Mouse (Mus musculus) left cerebral cortex, adult 11 months (tissue): Measurements from ENCODE around the gene Eif3k.
A peak's percentile ranks its signal among the peaks of the same experiment; 100 is the strongest.

Source experiments
- DNase-seq: peaks from one replicate; pipeline ENCODE4 v3.0.0; 2022; ENCODE audit warnings: low spot score

The Eif3k gene

DNA sequence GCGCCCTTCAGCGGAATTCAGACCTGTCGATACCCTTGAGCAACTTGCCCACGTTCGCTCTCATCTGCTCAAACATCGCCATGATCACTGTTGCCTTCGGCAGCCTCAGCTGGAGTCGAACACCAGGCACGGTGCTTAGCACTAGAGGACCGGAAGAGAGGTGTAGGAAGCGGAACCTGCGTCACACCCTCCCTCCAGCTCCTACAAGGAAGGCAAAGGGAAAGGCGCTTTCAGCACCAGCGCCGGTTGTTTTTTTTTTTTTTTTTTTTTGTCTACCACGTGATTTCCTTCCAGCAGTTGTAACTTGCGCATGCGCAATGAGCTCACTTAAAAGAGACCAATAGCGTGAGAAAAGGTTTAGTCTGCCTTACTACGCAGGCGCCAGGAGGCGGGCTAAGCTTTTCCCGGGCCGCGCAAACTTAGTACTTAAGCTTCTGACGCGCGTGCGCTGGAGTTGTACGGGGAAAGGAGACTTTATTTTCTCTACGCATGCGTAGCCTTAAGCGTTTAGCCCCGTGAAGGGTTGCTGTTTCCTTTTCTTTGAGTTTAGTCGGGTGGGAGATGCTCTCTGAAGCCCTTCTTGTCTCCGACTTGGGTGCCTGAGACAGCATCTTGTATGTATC, at the start of gene Eif3k, which contains the start of gene Map4k1:
Gene Eif3k, minus strand, starts transcription at position 214 of the 623 bp plus-strand sequence.
Gene Map4k1, plus strand, starts transcription at position 400 of the 623 bp plus-strand sequence.
- peak; percentile 98 for DNase-seq

DNA sequence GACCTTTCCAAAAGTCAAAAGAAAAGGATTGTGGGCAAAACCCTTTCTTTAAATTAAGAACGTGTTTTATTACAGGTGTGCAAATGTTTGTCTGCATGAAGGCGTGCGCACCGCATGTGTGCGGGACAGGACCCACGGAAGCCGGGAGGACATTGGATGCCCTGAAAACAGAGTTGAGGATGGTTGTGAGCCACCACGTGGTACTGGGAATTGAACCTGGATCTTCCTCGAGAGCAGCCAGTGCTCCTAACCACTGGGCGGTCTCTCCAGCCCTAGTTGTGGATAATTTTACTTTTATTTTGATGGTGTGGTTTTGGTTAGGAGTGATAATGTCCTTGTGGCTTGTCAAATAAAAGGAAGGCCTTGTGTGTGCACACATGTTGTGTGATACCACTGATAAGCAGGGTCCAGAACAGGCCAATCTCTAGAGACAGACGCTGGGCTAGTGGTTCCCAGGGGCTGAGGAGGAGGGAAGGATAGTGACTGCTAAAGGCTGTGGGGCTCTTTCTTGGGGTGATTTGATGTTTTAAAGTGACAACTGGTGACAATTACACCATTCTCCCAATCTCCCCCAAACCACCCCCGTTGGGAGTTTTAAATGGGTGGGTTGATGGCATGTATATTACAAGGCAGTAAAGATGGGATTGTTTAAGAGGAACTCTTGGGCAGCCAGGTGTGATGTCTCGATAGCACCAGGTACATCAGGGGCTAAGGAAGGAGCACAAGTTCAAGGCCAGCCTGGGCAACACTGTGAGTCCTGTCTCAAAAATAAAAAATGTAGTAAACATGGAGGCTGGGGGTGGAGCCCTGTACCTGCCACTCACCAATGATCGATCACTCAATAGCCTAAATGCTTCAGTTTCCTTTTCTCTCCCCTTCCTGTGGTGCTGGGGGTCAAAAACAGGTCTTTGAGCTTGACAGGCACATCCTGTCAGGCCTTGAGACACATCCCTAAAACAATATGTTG, 48.3 kb upstream of the Eif3k start:
- DNase-seq, result no peak

DNA sequence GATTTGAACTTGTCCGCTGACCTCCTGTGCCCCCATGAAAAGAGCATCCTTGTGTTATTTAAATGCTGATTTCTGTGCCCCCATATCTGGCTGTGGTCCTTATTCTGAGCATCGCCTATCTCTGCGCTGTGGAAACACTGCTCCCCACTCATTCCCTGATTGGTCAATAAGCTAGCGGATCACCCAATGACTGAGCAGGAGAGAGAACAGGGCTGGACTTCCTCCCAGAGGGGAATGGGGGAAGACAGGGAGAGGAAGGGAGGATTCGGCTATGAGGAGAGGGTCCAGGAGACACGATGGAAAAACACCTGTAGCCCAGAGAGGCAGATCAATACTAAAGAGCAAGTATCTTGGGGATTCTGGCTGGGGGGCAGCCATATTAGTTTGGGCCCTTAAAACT, 47.1 kb upstream of the Eif3k start:
- no peak for DNase-seq

DNA sequence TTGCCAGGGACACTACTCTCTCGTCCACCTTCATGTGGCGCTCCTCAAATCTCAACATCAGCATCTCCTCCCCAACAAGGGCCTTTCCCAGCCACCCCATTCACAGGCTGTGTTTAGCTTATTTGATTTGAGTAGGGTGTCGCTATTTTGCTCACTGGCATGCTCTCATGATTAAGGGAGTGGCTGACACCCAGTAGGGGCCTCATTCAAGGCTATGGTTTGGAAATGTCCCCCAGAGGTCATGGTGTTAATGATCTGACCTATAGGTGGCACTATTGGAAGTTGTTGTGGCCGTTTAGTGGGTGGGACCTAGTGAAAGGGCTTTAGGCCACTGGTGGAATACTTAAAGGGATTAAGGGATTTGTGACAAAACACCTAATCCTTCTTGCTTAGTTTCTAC, 45.1 kb upstream of the Eif3k start:
- no peak for DNase-seq

DNA sequence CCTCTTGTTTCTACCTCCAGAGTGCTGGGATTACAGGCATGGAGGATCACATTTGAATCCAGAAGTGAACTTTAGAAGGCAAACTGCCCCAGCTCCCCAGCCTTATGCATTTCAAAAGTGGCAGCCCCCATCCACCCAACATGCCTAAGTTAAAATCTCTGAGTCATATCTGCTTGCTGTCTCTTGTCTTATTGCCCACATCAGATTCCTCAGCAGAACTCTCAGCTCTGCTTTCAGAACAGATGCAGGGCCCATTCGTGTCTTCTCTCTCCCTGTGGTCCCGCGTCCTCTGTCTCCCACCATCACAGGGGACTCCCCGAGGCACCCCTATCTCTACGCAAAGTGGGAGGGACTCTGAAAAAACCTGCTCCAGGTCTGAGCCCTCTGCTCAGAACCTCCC, 44.5 kb upstream of the Eif3k start:
- no peak for DNase-seq

DNA sequence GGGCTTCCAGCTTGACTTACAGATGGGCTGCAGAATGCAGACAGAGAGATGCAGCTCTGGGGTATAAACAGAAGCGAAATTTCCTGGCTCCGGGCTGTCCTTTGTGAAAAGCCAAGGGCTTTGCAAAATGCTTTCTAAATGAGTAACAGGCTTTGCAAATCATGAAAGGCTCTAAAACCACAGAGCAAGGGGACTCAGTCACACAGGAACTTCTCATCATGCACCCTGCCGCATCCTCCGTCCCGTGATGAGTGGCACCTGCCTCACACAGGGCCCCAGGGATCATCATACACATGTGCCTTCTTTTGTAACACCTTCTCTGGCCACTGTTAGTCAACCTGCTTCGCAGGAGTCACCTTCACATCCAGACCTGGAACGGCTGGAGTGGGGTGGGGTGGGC, 43.9 kb upstream of the Eif3k start:
- no peak for DNase-seq

DNA sequence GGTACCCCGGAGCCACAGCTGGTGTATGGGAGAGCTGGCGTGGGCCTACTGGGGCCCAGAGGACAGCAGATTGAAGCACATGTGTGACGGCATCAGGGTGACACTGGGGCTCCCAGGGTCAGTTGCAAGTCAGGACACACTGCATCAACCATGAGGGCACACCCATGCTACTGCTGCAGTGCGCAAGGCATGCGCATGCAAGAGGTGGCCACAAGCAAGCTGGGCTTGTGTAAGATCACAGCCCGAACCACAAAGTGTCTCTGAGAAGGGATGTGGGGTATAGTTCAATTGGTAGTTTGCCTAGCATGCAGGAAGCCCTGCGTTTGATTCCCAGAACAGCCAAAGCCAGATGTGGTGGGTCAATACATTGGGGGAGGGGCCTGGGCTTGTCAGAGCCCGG, 41.9 kb upstream of the Eif3k start:
- DNase-seq, result no peak

DNA sequence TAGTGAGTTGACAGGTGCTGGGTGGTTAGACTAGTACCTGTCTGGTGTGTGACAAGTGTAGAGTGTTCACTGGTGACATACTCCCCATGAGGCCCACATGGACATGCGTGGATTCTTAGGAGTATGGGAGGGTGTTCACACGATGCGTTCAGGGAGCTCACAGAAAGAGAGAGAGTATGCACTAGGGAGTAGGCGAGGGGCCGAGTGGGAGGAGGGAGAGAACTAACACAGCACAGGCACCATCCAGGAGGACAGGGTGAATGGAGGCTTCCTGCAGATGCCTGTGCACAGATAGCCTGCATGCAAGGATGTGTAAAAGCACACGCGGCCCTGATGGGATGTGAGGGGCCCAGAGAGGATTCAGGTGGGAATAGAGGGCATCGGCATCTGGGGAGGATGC, 40.8 kb upstream of the Eif3k start:
- no peak for DNase-seq

DNA sequence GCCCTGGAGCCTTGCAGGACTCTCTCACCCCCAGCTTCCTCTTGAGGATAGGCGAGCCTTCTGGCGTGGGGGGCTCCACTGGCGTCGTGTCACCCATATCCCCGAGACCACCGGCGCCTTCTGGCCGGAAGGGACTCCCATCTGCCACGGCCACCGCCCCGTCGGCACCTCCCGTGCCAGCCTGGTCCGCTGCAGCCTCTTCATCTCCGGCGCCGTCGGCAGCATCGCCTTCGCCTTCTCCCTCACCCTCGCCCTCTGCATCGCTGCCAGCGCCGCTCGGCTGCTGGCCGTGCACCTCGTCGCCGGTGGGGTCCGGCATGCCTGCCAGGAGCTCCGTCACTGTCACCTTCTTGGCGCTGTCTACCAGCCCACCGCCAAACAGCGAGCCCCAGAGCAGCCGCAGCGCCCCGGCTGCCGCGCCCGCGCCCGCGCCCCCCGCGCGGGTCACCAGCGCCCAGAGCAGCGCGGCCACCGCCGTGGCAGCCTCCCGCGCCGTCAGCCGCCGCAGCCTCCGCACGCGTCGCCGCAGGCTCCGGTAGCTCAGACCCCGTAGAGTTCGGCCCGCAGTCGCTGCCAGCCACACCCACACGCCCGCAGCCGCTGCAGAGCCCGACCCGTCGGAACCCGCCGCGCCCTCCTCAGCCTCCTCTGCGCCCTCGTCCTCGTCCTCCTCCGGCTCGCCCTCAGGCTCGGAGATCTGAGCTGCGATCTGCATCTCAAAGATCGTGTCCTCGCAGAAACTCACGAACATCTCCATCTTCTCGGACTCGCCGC, 38.0 kb upstream of the Eif3k start:
- no peak for DNase-seq

DNA sequence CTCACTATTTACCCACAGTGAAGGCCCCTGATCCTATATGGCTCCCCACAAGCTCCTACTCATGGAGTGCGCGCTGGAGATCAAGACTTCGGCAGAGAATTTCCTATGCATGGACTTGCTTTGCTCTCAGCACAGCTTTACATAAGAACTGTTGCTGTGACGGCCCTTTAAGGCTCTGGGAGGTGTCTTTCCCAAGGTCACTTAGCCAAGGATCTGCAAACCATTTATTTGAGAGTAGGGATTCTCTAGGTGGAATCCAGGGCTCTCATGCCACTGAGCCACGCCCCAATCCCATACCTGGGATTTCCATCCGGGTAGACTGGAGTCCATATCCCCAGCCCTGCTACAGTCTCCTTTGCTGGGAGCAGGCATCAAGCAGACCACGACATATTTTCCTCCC, 35.6 kb upstream of the Eif3k start:
- no peak for DNase-seq

DNA sequence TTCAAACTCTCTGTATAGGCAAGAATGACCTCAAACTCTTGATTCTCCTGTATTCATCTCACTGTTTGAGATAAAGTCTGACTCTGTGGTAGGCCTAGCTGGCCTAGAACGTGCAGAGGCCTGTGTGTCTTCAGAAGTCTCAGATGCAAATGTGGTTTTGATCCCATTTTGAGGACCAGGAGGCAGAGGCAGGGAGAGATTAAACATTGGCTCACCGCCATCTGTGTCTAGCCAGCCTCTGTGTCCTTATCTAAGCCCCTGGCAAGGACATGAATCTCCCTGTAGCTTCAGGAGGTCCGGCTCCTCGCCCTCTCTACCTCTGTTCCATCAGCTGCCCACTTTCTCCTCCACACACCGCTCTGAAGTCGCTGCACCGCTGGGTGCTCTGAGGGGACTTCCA, 34.8 kb upstream of the Eif3k start:
- DNase-seq, result no peak

DNA sequence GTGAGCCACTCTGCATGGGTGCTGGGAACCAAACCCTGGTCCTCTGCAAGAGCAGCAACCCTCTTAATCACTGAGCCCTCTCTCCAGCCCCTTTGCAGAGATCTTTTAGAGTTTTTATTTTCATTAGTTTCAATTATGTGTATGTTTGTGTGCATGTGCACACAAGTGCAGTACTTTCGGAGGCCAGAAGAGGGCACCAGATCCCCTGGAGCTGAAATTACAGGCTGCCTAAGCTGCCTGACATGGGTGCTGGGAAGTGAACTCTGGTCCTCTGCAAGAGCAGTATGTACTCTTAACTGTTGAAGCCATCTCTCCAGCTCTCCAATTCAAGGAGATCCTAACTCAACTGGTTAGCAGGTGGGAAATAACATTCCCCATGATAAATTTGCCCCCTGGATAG, 33.3 kb upstream of the Eif3k start:
- DNase-seq, result no peak

DNA sequence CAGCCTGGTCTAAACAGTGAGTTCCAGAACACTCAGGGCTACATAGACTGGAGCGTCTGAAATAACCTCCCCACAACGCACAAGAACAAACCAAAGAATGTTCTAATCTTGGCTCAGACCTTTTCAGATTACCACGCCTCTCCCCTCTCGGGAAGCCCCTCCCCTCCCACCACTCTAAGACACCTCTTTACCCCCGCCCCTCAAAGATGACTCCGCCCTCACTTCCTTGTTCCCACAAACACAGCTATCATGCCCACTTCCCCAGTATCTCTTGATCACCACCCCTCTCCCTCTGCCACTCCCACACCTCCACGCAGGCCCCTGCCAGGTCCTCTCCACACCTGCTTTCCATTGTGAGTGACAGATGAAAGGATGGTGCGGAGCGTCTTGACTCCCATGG, 27.1 kb upstream of the Eif3k start:
- DNase-seq, result no peak

DNA sequence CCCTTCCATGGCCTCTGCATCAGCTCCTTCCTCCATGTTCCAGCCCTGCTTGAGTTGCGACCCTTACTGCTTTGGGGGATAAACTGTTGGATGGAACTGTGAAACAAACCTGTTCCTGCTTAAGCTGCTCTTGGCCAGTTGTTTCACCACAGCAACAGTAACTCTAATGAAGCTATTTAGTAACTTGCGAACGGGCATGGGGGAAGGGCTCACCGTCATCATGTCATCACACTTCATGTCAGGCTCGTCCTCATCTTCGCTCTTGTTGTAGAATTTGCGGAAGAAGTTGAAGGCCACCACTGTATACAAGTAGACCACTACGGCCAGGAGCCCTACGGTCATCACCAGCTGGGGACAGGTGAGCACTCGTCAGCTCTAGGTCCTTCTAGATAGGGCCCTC, 26.5 kb upstream of the Eif3k start:
- no peak for DNase-seq

DNA sequence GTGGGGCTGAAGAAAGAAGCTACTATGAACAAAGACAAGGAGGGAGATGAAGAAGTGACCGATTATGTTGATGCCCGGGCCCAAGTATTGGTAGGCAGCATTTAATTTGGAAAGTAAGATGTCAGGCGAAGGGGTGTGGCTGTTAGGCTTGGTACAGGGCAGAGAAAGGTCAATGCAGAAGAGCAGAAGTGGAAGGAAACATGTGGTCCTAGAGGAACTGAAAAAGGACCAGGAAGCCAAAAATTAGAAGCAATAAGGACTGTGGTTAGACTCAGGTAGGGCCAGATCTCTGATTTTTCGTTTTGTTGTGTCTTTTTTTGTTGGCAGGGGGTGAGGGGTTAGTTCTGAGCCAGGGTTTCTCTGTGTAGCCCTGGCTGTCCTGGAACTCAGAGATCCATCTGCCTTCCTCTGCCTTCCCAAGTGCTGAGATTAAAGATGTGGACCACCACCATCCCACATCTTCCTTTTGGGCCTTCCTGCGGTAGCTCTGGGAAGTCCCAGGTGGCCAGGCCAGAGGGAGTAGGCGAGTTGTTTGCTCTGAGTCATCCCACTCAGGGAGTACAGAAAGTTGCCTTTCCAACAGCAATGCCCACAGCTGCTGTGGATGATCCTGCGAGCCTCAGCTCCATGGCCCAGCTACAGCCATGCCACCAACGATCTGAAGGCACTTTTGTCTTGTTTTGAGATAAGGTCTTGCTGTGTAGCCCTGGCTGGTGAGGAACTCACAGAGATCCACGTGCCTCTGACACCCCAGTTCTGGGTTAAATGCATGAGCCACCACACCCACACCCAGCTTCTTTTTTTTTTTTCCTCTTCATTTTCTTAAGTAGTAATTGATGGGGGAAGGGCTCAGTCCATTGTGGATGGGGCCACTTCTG, 25.8 kb upstream of the Eif3k start:
- no peak for DNase-seq

DNA sequence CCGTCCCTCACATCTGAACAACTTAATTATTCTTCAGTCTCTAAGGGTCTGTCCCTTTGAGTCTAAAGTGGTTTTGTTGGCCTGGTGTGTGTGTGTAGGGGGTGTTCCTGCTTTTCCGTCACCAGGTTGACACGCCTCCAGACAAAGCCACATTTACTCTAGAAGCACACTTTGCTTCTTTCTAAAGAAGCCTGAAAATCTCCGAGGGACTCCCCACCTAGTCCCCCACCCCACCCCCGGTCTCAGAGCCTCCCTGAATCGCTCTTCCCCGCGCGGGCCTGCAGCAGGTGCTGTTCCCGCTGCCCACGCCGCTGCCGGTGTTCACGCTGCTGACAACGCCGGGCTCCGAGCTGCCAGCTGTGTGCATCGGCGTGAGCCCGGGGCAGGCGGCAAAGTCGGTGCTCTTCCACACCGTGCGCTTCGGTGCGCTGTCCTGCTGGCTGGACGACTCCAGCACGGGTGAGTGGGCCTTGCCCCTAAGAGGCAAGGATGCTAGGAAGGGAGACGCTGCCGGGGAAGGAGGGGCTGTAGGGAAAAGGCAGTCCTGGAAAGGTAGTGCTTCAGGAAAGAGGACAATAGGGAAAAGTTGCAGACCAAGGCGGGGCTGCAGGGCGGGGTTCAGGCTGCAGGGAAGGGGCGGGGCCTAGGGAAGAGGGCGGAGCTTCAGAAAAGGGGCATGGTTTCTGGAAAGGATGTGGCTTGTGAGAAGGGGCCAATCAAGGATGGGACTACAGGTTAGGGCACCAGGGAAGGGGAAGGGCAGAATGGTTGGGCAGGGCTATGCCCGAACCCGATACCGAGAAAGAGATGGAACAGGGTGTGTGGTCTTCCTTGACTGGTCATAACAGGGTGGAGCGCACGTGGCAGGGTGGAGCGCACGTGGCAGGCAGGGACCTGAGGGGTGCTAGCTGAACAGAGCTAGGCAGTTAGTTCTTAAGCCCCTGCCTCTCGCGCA, 19.3 kb upstream of the Eif3k start:
- no peak for DNase-seq

DNA sequence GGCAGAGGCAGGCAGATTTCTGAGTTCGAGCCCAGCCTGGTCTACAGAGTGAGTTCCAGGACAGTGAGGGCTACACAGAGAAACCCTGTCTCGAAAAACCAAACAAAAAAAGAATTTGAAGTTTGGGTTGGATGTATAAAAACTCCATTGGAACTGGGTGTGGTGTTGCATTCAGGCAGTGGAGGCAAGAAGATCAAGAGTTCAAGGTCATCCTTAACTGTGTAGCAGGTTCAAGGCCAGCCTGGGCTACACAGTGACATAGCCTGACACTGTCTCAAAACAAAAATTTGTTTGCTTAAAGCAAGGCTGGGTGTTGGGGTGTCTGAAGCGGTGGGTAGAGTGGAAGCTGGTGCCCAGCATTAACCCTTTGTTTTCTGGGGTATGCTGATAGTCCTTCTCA, 11.7 kb upstream of the Eif3k start:
- no peak for DNase-seq

DNA sequence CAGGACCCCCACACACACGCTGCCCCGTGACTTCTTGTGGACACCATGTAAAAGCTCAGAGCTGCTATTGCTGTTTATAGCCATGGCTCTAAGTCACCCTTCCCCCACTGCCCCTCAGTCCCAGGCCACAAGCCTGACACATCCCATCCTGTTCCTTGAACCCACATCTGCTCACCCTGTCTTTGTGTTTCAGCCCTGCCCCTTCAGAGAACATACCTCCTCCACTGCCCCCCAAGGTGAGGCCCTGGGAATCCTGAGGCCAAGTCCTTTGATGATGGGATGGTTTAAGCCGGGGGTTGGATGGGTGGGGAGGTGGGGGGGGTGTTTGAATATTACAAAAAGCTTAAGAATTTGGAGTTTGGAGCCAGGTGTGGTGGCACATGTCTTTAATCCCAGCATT, 11.3 kb upstream of the Eif3k start:
- DNase-seq, result no peak

DNA sequence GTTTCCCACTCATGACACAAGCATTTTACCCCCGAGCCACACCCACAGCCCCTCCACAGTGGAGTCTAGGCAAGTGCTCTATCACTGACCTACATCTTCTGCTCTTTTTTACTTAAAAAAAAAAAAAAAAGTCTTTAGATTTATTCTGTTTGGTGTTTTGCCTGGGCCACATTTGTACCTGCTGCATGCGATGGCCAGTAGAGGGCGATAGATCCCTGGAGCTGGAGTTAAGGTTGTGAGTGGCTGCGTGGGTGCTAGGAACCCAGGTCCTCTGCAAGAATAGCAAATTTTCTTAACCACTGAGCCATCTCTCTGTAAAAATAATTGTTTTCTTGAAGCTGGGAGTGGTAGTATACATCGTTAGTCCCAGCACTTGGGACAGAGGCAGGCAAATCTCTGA, 10.0 kb upstream of the Eif3k start:
- DNase-seq, result no peak

DNA sequence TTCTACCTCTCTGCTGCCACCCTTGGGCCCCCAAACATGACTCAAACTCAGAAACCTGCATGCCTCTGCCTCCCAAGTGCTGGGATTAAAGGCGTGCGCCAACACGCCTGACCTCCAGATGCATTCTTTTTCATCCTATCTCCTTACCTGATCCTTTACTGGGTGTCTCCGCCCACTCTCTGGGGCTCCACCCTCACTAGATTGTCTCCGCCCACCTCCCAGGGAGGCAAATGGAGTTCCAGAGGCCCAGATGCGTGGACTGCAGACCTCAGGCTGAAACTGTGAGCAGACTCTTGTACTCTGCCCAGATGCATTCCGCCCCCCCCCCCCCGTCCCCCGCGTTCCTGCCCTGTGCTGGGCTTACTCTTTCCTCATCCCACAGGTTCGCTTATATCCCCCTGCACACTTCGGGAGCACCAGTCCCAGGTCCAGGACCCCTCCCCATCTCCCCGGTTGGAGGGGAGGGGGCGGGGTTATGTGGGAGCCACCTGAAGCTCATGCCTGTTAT, 9.2 kb upstream of the Eif3k start:
- no peak for DNase-seq
